Mouse (Mus musculus): Measurements from ENCODE around the gene Odf3l1. TPM values are rescaled to one million over a fixed set of nuclear protein-coding genes. Genes with fewer than 3 reads are reported as not detected.
A peak's percentile ranks its signal among the peaks of the same experiment; 100 is the strongest.

Gene Odf3l1
- total and polyA plus RNA-seq, 2 experiments from 2014 or later = 0.36 TPM; not detected in 1

DNA sequence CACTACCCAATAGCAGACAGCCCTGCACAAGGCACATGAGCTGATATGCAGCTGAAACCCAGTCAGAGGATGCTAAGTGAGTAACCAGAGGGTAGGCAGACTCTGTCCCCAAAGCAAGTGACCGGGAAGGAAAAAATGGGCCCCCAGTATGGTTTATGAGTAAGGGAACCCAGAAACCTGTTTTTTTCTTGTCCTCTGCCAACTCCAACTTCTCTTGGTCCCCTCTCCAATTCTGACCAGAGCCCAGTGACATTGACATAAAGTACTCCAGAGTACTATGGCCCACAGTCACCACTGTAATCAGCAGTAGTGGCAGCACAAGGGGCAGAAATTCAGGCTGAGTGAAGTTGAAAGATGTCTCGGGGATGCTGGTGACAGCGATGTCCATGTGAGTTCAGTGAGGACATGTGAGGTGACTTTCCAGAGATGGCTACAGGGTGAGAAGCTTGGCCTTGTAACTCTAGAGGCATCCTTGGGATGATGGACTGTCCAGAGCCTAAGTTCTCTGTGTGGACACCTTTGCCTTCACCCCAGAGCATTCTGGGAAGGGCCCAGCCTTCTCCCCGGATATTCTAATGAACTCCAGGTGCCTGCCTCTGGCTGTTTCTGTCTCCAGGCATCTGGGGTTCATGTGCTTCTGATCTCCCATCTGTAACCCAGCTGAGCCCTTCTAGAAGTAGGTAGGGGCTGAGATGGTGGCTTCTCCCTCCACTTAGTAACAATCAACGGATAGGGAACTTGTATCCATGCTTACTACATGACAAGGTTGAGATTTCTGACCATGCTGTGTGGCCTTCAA lies 7.8 kb upstream of the Odf3l1 start:
- ATAC-seq (ENCODE audit: insufficient read depth, low read depth) = no peak
- Histone ChIP-seq H3K27me3 (ENCODE audit: control insufficient read depth, insufficient read depth, low read length) (no peaks in the 10 kb centered on the region), H3K4me3 (ENCODE audit: low read depth, low read length) (no peak overlapping the region), H3K4me1 (ENCODE audit: control insufficient read depth, insufficient read depth) (peaks cover 66% of the 10 kb centered on the region), H3K27ac (ENCODE audit: low read depth) (peak overlapping the region; percentile 76), H3K9ac (replicated peaks; ENCODE audit: low read depth, low read length) (no peak overlapping the region), H3K36me3 (replicated peaks; ENCODE audit: control insufficient read depth, insufficient read depth, low read length) (no peaks in the 10 kb centered on the region), H3K9me3 (replicated peaks; ENCODE audit: control insufficient read depth, low read length) (no peaks in the 10 kb centered on the region), H3K4me2 (ENCODE audit: low read depth, low read length) (no peak overlapping the region)
- DNase-seq (ENCODE audit: low spot score) = no peak
- WGBS = 58% methylated on average over 5 of the region's 5 CpGs
- TF ChIP-seq CTCF (IDR thresholded peaks at IDR 0.05; ENCODE audit: low read depth) (no peak), EP300 (IDR thresholded peaks at IDR 0.05; ENCODE audit: low read depth) (no peak)

DNA sequence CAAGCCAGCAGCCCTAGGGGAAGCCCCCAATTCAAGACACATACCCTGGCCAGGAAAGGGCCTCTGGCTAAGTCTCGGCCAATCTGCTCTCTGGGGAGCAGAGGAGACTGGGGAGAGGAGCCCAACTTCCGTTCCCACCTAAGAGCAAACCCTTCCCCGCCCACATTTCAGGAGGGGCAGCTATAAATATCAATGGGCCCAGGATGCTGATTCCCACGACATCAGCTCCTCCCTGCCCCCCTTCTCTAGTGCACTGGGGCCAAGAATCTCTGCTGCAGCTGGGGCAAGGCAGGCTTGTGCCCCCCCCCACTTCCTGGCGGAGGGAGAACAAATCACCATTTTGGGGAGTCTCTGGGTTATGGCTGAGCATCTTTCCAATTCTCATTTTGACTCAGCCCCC lies 6.7 kb upstream of the Odf3l1 start:
- H3K27ac ChIP-seq (ENCODE audit: low read depth) = peak overlapping the region; percentile 76
- ATAC-seq (ENCODE audit: insufficient read depth, low read depth) = peak; percentile 42
- DNase-seq (ENCODE audit: low spot score) = peak; percentile 69
- H3K4me1 ChIP-seq (ENCODE audit: control insufficient read depth, insufficient read depth) = peaks cover 69% of the 10 kb centered on the region
- H3K27me3 ChIP-seq (ENCODE audit: control insufficient read depth, insufficient read depth, low read length) = no peaks in the 10 kb centered on the region
- H3K36me3 ChIP-seq (replicated peaks; ENCODE audit: control insufficient read depth, insufficient read depth, low read length) = no peaks in the 10 kb centered on the region
- peak overlapping the region; percentile 40 for H3K4me2 ChIP-seq (ENCODE audit: low read depth, low read length)
- TF ChIP-seq CTCF (IDR thresholded peaks at IDR 0.05; ENCODE audit: low read depth) (no peak), EP300 (IDR thresholded peaks at IDR 0.05; ENCODE audit: low read depth) (no peak; the same call in 1 of the 2 replicates)
- H3K9ac ChIP-seq (replicated peaks; ENCODE audit: low read depth, low read length) = peak overlapping the region; percentile 21; the same call in 1 of the 2 replicates
- H3K9me3 ChIP-seq (replicated peaks; ENCODE audit: control insufficient read depth, low read length) = no peaks in the 10 kb centered on the region
- no peak overlapping the region for H3K4me3 ChIP-seq (ENCODE audit: low read depth, low read length)
- WGBS = 10% methylated on average over 5 of the region's 5 CpGs

DNA sequence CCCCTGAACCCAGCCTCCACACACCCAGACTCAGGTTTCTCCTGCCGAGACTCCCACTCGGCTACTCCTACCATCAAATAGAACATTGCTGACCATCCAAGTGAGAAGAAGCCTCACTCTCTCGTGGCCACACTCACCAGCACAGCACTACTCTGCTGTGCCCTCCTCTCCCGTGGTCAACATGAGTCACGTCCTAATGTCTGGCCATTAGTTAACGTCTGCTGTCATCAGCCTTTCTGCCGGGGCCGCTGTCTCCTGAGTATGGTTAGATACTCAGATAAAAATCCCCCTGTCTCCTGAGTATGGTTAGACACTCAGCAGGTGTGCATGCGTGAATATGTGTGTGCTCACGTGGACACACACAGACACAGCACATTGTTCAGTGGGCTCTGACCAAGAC lies 6.3 kb upstream of the Odf3l1 start:
- DNase-seq (ENCODE audit: low spot score) (peak; percentile 16), ATAC-seq (ENCODE audit: insufficient read depth, low read depth) (no peak)
- H3K4me2 ChIP-seq (ENCODE audit: low read depth, low read length) = peak overlapping the region; percentile 40
- WGBS = 12% methylated on average over 10 of the region's 10 CpGs
- H3K27ac ChIP-seq (ENCODE audit: low read depth) = peak overlapping the region; percentile 76
- TF ChIP-seq EP300 (IDR thresholded peaks at IDR 0.05; ENCODE audit: low read depth) (no peak), CTCF (IDR thresholded peaks at IDR 0.05; ENCODE audit: low read depth) (no peak)
- peaks cover 69% of the 10 kb centered on the region for H3K4me1 ChIP-seq (ENCODE audit: control insufficient read depth, insufficient read depth)
- H3K36me3 ChIP-seq (replicated peaks; ENCODE audit: control insufficient read depth, insufficient read depth, low read length) = no peaks in the 10 kb centered on the region
- no peaks in the 10 kb centered on the region for H3K27me3 ChIP-seq (ENCODE audit: control insufficient read depth, insufficient read depth, low read length)
- H3K9ac ChIP-seq (replicated peaks; ENCODE audit: low read depth, low read length) = peak overlapping the region; percentile 21; the same call in 1 of the 2 replicates
- H3K4me3 ChIP-seq (ENCODE audit: low read depth, low read length) = no peak overlapping the region
- H3K9me3 ChIP-seq (replicated peaks; ENCODE audit: control insufficient read depth, low read length) = no peaks in the 10 kb centered on the region

DNA sequence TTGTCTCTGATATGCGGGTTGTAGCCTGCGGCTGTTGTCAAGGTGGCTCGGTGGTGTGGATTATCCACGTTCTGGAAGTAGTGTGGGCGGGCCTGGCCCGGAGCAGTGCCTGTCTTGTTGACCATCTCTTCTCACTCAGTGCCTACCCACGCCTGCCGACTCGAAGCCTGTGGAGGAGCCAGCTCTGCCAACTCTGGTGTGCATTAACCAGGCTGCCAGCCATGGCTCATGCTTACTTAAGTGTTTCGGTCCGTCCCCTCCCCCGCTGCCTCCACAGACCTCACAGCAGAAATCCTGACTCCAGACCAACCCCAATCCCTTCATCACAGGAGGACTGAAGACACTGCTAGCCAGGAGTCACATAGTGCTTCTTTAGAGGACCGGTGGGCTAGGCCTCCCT lies 5.1 kb upstream of the Odf3l1 start:
- Histone ChIP-seq H3K4me3 (ENCODE audit: low read depth, low read length) (no peak overlapping the region), H3K9me3 (replicated peaks; ENCODE audit: control insufficient read depth, low read length) (no peaks in the 10 kb centered on the region), H3K27ac (ENCODE audit: low read depth) (peak overlapping the region; percentile 39; the same call in 1 of the 2 replicates), H3K9ac (replicated peaks; ENCODE audit: low read depth, low read length) (no peak overlapping the region), H3K36me3 (replicated peaks; ENCODE audit: control insufficient read depth, insufficient read depth, low read length) (no peaks in the 10 kb centered on the region), H3K27me3 (ENCODE audit: control insufficient read depth, insufficient read depth, low read length) (no peaks in the 10 kb centered on the region), H3K4me2 (ENCODE audit: low read depth, low read length) (no peak overlapping the region), H3K4me1 (ENCODE audit: control insufficient read depth, insufficient read depth) (peaks cover 69% of the 10 kb centered on the region)
- DNase-seq (ENCODE audit: low spot score) (no peak), ATAC-seq (ENCODE audit: insufficient read depth, low read depth) (no peak)
- TF ChIP-seq CTCF (IDR thresholded peaks at IDR 0.05; ENCODE audit: low read depth) = no peak
- no peak for TF ChIP-seq EP300 (IDR thresholded peaks at IDR 0.05; ENCODE audit: low read depth)
- 57% methylated on average over 13 of the region's 13 CpGs for WGBS

DNA sequence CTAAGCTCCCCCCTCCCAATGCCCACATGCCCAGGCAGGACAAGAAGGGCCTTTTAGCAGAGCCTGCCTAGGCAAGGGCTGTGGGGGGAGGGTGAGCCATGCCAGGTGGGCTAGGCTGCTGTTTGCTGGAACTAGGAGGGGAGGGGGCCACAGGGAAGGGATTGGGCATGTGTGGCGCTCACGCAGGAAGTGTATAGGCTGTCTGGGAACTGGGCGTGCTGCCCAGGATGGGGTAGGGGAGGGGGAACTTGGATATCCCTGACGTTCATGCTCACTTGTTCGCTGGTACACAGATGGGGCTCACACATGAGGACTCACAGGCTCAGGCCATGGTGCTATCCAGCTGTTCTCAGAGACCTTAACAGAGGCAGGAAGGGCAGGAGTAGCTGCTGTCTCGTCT lies 3.8 kb upstream of the Odf3l1 start:
- Histone ChIP-seq H3K27ac (ENCODE audit: low read depth) (peak overlapping the region; percentile 92), H3K4me2 (ENCODE audit: low read depth, low read length) (peak overlapping the region; percentile 77), H3K36me3 (replicated peaks; ENCODE audit: control insufficient read depth, insufficient read depth, low read length) (no peaks in the 10 kb centered on the region), H3K4me1 (ENCODE audit: control insufficient read depth, insufficient read depth) (peaks cover 67% of the 10 kb centered on the region), H3K9me3 (replicated peaks; ENCODE audit: control insufficient read depth, low read length) (no peaks in the 10 kb centered on the region), H3K9ac (replicated peaks; ENCODE audit: low read depth, low read length) (peak overlapping the region; percentile 11), H3K27me3 (ENCODE audit: control insufficient read depth, insufficient read depth, low read length) (no peaks in the 10 kb centered on the region), H3K4me3 (ENCODE audit: low read depth, low read length) (0 out of 2 replicates have a peak overlapping the region, but pooled peaks have one; percentile 56)
- WGBS = 7% methylated on average over 6 of the region's 6 CpGs
- ATAC-seq (ENCODE audit: insufficient read depth, low read depth) (peak; percentile 68), DNase-seq (ENCODE audit: low spot score) (peak; percentile 81)
- TF ChIP-seq CTCF (IDR thresholded peaks at IDR 0.05; ENCODE audit: low read depth) = no peak
- no peak for TF ChIP-seq EP300 (IDR thresholded peaks at IDR 0.05; ENCODE audit: low read depth)

Measured in heart, postnatal 0 days (tissue).